Mouse (Mus musculus): Measurements from ENCODE around the gene Saal1.
A peak's percentile ranks its signal among the peaks of the same experiment; 100 is the strongest.
"Not testable (repeated sequence)": the region's sequence is repeated elsewhere in the genome, so short reads cannot be mapped to it uniquely, and the experiment has no call there.

The Saal1 gene

GRCm38 (mm10) chr7:46696754-46697153 is 13.7 kb downstream of the Saal1 start:
- no peak for DNase-seq (ENCODE audit: low spot score in 2 of 2)

- no peak for DNase-seq (ENCODE audit: low spot score in 2 of 2)
Observed at GRCm38 (mm10) chr7:46686827-46687226, 23.7 kb downstream of the Saal1 start.

GRCm38 (mm10) chr7:46680732-46681131 is 29.7 kb downstream of the Saal1 start:
- DNase-seq (ENCODE audit: low spot score in 2 of 2): no peak

- DNase-seq (ENCODE audit: low spot score in 2 of 2): not testable (repeated sequence)
Observed at GRCm38 (mm10) chr7:46679044-46679443, 31.4 kb downstream of the Saal1 start.

- DNase-seq (ENCODE audit: low spot score in 2 of 2): no peak
Observed at GRCm38 (mm10) chr7:46678417-46678816, 32.1 kb downstream of the Saal1 start.

- DNase-seq (ENCODE audit: low spot score in 2 of 2): no peak
Observed at GRCm38 (mm10) chr7:46676808-46677360, 33.6 kb downstream of the Saal1 start.

GRCm38 (mm10) chr7:46675886-46676285 is 34.6 kb downstream of the Saal1 start:
- no peak for DNase-seq (ENCODE audit: low spot score in 2 of 2)

GRCm38 (mm10) chr7:46675061-46675460 is 35.4 kb downstream of the Saal1 start:
- no peak for DNase-seq (ENCODE audit: low spot score in 2 of 2)

- DNase-seq (ENCODE audit: low spot score in 2 of 2): no peak
Observed at GRCm38 (mm10) chr7:46672160-46672672, 38.3 kb downstream of the Saal1 start, which contains the start of gene Tph1. TSS of gene Tph1 (minus strand) at chr7:46672537.

GRCm38 (mm10) chr7:46667256-46667655 is 43.2 kb downstream of the Saal1 start:
- no peak for DNase-seq (ENCODE audit: low spot score in 2 of 2)

GRCm38 (mm10) chr7:46665236-46665635 is 45.2 kb downstream of the Saal1 start:
- DNase-seq (ENCODE audit: low spot score in 2 of 2): no peak

GRCm38 (mm10) chr7:46661591-46662090 is 48.8 kb downstream of the Saal1 start:
- DNase-seq (ENCODE audit: low spot score in 2 of 2): no peak

- DNase-seq (ENCODE audit: low spot score in 2 of 2): no peak
Observed at GRCm38 (mm10) chr7:46652279-46652678, 58.2 kb downstream of the Saal1 start.

GRCm38 (mm10) chr7:46650231-46650630 is 60.2 kb downstream of the Saal1 start:
- DNase-seq (ENCODE audit: low spot score in 2 of 2): not testable (repeated sequence)

GRCm38 (mm10) chr7:46648431-46649140 is 61.9 kb downstream of the Saal1 start:
- no peak for DNase-seq (ENCODE audit: low spot score in 2 of 2)

- DNase-seq (ENCODE audit: low spot score in 2 of 2): no peak
Observed at GRCm38 (mm10) chr7:46643172-46643571, 67.3 kb downstream of the Saal1 start.

- no peak for DNase-seq (ENCODE audit: low spot score in 2 of 2)
Observed at GRCm38 (mm10) chr7:46640062-46640461, 70.4 kb downstream of the Saal1 start.

- peak; percentile 88 to 89 for DNase-seq (ENCODE audit: low spot score in 2 of 2)
Observed at GRCm38 (mm10) chr7:46639692-46640031, 70.8 kb downstream of the Saal1 start, which contains the start of gene Sergef. TSS of gene Sergef (minus strand) at chr7:46639807.

GRCm38 (mm10) chr7:46638889-46639691 is 71.4 kb downstream of the Saal1 start:
- peak in 1 of 2 experiments; percentile 3 for DNase-seq (ENCODE audit: low spot score in 2 of 2)

All from heart, adult 9 months (tissue).